In the genomic region with DNA sequence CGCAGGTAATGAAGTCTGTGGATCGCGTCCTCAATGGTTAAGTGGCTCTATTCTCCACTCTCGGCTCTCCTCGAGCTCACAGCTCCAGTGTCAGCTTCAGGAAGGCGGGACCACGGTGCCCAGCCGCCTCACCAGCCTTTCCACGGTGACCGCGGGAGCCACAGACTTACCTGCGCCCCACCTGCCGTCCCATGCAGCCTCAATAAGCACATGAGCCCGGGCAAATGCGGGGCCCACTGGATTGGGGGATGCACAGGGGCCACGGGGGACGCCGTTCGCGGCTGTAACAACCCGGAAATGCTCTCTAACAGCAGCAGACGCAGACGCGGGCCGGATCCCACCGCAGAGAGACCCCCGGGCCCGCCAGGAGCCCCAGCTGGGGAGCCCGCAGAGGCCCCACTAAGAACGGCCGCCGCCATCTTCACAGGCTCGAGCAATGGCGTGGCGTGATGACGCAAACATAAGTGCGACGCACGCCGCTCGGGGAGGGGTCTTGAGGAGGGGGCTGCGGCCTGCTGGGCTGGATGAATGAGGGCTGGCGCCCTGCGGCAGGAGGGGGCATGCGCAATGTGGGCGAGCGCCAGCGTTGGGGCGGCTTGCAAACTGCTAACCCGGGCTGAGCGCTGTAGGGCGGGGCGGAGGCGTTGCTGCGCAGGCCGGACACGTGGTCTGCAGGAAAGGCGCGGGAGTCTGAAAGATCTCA, we compare ENCODE assay signal across 8 mouse cellular contexts. TPM values are rescaled to one million over a fixed set of nuclear protein-coding genes. Genes with fewer than 3 reads are reported as not detected.
DNase-seq lines count a peak whose midpoint lies in the region; ATAC-seq lines count a peak whose summit lies in the region.

A gene (minus strand): TSS at position 438 of the 703 bp plus-strand sequence.

- ATAC-seq in common myeloid progenitor, adult 5-6 weeks (replicated peaks; ENCODE audit: low read depth, poor library complexity, severe bottlenecking), result peak; percentile 94

- H3K36me3 ChIP-seq in megakaryocyte, embryonic 14.5 days (replicated peaks; ENCODE audit: low read length), result peaks cover 26% of the 10 kb centered on the region

- H3K9me3 ChIP-seq in megakaryocyte, embryonic 14.5 days, result no peaks in the 10 kb centered on the region

- peaks cover under 1% of the 10 kb centered on the region for H3K27me3 ChIP-seq in megakaryocyte, embryonic 14.5 days (replicated peaks)

- peak; percentile 99 for DNase-seq in ZHBTc4 (ENCODE audit: low read depth, low spot score)
- DNase-seq in gastrocnemius, adult 8-10 months (ENCODE audit: low spot score in 2 of 2), result peak; percentile 61 to 72
- peak; percentile 83 for DNase-seq in hindlimb bud, embryonic 11.5 days (ENCODE audit: extremely low spot score, low read depth, low spot score)
- DNase-seq in left cerebral cortex, adult 8-10 months (ENCODE audit: low spot score in 2 of 2), result peak; percentile 84 to 90
- peak; percentile 97 for DNase-seq in right cerebral cortex, postnatal 10 days (ENCODE audit: low spot score in 2 of 2)
- peak; percentile 84 for DNase-seq in urinary bladder, postnatal 25 days (ENCODE audit: low spot score)

- H3K4me3 ChIP-seq in megakaryocyte, embryonic 14.5 days (replicated peaks), result peak within 1 kb of the TSS; percentile 97

- H3K4me1 ChIP-seq in megakaryocyte, embryonic 14.5 days, result peaks cover 54% of the 10 kb centered on the region

RNA-seq across cellular contexts. Expression of the gene that starts here (rescaled TPM):
- total RNA-seq in common myeloid progenitor, adult 5-6 weeks (2017), result 13.4 and 16.5 TPM in 2 replicates
- 10 to 100 TPM; 19.6 to 23.3 (median 20.6) TPM for total RNA-seq in gastrocnemius, adult 8-10 months (2022)
- 10 to 100 TPM; 31.9 to 37.0 (median 35.2) TPM for total RNA-seq in left cerebral cortex, adult 8-10 months (2022)
- 30.9 and 36.1 TPM in 2 replicates for polyA plus RNA-seq in megakaryocyte, embryonic 14.5 days (2012; ENCODE audit: insufficient read depth, low replicate concordance)

Comparison
In these comparisons a context has a peak if more than half of its experiments do, and no peak if none do; other contexts are left out.
1. Peak in every context shown above with its lines: DNase-seq, ATAC-seq and H3K4me3 ChIP-seq.